Mouse (Mus musculus) adrenal gland (tissue): ENCODE measurements around the gene Plekhn1.

Experiments
- intact Hi-C: fragments of 180-260 bp; cut with DNase I; formaldehyde crosslinking; loops from one replicate; pipeline ENCODE4 v1.15.1; 2025

Plekhn1 gene

DNA sequence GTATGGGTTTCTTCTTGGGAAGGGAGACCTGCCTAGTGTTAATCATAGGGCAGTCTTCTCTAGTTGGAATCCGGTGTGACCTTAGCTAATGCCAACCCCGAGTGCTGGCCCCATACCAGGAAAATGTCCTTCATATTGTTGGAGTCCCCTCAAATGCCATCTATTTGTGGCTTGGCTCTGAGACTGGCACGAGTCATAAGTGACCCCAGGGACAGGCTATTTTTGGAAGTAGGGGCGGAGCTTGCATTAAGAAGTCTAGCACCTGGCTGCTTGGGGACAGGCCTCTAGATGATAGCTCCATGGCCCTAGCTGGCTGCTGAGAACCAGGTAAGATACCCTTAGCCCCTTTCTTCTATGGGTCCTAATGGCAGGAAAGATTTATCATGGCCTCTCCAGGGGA, 19.0 kb downstream of the Plekhn1 start, which contains the start of gene Perm1:
TSS of gene Perm1 (plus strand) at position 220 of the 400 bp plus-strand sequence.
- intact Hi-C loops: no loop called here

DNA sequence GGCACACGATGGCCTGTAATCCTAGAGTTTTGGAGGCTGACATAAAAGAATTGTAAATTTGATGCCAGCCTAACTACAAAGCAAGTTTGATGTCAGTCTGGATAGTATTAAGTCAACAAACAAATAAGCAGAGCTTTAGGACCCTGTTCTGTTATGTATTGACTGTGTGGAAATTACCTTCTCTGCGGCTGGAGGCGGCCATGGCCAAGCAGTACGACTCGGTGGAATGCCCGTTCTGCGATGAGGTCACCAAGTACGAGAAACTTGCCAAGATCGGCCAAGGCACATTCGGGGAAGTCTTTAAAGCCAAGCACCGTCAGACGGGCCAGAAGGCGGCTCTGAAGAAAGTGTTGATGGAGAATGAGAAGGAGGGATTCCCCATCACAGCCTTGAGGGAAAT, 21.5 kb downstream of the Plekhn1 start:
- intact Hi-C loops: no loop called here

DNA sequence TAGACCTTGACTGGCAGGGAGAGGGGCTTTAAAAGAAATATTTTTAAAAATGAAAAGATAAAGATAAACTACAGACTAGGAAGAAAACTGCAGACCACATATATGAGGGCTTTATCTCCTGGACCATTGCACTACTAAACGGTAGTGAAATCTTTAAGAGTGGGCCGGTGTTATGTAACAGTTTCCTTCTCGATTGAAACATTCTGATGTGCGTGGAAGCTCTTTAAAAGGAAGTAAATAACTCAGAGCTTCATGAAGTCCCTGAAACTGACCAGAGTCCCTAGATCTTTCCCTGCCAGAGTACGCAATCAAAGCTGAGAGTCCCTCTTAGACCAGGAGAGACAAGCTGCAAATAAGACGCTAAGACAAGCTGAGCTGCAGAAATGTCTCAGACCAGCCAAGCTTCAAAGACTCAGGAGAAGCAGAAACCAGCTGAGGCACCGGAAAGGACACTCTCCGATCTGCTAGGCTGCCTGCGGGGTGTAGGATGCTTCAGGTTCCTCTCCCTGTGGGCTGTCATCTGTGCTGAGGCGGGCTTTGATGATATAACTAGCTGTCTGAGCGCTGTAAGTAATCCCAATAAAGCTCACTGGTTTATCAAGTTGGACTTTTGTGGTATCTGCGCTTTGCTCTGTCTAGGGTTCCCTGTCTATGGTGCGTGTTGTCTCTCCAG, 24.6 kb downstream of the Plekhn1 start:
- intact Hi-C loops: no loop called here

DNA sequence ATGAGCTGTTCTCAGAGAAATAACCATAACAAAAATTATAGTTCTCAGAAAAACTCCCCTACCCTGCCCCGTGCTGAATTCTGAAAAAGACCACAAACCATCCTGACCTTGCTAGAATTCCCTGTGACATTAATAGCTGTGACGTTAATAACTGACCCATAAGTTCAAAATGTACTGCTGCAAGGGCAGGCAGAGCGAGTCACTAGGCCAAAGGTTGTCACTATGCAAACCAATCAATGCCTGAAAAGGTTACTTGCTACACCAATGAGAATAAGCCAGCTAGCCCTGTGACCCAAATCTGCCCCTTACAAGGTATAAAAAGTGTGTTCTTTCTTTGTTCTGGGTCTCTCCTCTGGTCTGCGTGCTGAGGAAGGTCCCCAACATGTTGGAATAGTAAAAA, 25.8 kb downstream of the Plekhn1 start:
- intact Hi-C loops: no loop called here

DNA sequence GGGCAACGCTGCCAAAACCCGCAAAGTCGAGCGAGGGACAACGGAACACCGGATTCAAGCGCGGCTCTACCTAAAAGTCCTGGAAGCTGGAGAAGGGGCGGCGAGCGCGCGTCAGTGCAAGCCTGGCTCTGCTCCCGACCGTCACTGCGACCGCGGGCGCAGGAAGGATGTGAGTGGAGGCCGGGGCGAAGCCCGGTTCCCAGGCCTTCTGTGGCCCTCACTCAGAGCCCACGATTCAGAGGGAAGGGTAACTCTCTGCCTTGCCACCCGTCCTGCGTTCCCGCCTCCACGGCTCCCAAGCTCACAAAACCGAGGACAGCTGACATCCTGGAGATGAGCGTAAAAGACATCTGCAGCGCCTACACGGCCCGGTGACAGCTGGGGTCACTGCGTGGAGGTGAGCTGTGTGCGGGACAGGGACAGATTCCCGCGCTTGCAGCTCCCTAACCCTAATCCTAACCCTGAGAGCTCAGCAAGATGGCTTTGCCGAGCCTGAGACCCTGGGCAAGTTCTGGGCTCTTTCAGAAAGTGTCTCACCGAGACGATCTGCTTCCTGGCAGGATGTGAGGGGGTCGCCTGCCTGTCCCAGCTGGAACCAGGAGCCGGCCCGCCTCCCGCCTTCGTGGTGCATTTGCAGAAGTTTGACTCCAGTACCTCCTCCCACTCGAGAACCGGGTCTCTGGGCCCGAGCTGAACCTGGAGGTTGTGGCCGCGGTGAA, 31.1 kb downstream of the Plekhn1 start:
- intact Hi-C loops: no loop called here

DNA sequence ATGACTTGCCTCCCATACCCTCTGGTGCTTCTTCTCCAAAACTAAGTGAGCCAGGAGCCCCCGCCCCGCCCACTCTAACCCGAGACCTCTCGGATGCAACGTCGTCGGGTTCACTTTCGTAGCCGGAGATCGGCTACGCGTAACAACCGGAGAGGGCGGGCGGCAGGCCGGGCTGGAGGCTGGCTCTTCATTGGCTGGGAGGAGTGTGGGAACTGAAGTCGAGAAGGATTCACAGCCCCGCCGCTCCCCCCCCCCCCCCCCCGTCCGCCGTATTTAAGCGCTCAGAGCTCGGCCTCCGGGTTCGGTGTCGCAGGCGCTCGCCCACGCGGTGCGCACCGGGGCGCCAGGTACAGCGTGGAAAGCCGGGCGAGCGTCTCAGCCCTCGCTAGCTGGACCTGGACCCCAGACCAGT, 31.6 kb downstream of the Plekhn1 start, which contains the start of gene AW011738:
TSS of gene AW011738 (plus strand) at position 304 of the 412 bp plus-strand sequence.
- intact Hi-C loops: no loop called here

DNA sequence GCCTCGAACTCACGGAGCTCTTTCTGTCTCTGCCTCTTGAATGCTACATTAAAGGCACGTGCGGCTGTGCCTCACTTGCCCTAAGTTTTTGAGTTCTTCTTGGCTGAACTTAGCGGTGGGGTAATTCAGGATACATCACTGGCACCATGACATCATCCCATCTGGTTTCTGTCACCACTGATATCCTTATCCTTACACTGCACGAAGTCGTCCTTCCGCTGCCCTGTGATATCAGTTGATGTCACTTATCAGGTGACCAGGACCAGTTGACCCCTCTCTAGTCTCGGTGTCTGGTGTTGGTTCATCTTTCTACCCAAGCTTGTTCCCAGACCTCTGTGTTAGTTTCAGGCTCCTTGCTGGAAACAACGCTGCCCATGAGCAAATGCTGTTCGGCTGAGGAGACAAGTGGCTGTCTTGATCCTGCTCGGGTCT, 32.2 kb downstream of the Plekhn1 start:
- intact Hi-C loops: no loop called here

DNA sequence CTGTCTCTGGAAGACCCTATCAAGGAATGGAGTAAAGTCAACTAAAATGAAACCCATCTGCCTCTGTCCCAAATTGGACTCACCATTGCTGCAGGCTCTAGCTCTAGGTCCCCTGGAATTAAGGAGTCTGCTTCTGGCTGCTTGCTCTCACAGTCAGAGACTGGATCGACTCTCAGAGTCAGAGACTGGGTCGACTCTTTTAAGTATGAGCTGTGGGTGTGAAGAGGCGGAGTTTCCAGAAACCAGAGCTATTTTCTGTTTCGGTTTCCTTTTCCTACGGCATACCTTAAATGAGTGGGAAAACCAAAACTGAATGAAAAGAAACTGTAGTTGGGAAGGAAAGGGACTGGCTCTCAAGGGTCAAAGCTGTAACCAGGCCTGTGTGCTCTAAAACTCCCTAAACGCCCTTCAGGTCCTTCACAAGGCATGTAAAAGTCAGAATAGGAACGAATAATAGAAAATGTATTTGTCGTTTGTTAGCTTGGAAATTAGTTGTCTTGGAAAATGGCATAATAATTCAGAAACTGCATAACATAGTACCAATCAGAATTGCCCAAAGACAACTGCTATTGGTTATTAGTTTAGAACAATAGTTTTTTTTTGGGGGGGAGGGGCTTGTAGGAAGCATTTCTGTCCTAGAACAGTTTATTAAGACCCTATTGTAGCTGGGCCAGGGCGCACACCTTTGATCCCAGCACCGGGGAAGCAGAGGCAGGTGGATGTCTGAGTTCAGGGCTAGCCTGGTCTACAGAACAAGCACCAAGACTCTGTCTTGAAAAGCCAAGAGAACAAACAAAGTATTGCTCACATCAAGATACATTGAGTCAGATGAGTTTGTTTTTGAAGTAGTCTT, 33.8 kb downstream of the Plekhn1 start, which contains the start of gene Isg15:
TSS of gene Isg15 (minus strand) at position 196 of the 853 bp plus-strand sequence.
- intact Hi-C loops: no loop called here

DNA sequence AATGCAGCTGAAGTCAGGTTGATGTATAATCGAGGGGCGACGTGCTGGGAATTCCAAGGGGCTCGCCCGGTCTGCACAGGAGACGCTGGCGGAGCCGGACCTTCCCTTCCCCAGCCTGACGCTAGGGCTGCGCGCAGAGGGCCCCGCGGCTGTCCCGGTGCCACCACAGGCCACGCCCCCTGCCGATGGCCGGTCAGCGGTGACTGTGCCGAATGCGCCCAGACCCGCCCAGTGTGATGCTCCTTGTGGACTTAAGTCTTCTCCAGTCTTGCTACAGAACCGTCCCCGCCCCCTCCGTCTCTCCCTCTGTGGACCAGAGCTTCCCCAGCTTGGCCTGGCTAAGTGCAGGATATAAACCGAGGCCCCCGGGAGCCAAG, 36.8 kb downstream of the Plekhn1 start:
- intact Hi-C loops: no loop called here

DNA sequence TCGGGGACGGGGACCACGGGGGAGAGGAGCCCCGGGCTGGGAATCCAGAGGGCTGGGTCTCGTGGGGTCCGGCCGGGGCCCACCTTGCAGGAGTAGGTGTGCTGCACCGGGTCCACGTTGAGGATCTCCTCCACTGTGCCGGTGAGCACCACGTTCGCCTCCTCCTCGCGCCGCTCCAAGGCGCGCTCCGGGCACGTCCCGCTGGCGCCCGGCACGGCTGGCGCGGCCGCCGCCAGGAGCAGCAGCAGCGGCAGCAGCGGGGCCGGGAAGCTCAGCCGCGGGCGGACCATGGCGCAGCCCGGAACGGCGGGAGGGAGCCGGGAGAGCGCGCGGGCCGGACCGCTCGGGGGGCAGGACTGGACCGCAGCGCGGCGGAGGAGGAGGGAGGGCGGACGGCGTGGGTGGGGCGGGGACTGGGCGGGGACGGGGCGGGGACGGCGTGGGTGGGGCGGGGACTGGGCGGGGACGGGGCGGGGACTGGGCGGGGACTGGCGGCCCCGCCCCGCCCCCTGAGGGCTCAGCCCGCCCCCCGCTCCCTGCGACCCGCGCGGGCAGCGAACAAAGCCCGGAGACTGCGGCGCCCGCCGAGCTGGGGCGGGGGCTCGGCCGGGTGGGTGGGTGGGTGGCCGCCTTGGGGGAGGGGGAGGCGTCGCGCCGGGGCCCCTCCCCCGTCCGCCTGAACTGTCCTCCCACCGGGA, 37.4 kb downstream of the Plekhn1 start, which contains the start of gene Agrn:
TSS of gene Agrn (minus strand) at position 358 of the 698 bp plus-strand sequence.
- intact Hi-C loops: no loop called here

DNA sequence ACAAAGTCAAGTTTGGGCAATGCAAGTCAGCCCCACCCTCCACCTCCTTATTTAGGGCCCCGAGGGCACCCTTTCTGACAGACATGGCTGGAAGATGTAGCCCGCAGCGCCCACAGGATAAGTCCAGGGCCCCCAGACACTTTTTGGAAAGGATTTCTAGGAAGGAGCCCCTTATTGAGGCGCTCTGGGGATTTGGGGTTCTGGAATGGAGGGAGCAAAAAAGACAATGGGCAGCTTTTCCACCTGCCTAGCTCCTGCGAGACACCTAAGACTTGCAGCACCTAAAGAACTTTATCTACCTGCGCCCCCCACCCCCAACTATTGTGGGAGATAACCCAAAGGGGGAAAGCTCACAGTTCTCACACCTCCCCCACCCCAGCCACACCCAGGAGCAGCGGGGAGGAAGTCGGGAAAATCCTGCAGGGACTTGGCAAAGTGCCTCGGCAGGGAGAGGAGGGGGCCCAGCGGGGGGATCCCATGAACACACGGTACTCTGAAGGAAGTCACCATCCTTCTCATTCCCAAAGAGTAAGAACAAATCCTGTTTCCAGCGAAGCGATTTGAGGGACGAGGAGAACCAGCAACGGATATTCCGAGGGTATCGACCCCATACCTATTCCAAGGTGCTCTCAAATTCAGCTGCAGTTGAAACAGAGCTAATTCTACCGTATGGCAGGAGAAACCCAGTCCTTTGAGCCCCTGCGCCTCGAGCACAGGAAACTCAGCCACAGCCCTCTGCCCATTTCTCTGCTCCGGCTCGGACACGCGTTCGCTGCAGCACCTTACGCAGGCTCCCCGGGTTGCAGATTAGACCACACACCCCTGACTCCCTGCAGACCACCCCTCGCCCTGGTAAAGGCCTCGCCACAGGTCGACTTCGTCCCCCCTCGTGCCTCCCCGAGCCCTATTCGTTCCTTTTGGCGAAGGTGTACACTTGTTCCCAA, 38.5 kb downstream of the Plekhn1 start:
- intact Hi-C loops: no loop called here

DNA sequence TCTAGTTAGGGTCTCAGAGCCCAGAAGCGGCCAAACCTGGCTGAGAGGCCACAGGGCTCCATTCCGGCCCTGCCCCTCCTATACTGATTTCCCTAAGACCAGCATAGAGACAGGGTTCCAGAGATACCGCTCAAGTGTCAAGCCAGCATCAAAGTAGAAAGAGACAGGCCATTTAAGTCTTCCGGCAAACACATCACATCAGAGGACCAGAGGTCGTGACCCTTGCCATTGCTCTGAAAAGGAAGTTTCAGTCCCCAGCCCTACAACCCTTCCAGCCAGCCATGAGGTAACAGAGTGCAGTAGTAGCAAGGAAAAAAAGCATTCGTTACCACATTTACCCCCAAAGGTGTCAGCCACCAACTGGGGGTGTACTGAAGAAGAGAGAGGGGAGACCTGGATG, 40.3 kb downstream of the Plekhn1 start:
- intact Hi-C loops: no loop called here

DNA sequence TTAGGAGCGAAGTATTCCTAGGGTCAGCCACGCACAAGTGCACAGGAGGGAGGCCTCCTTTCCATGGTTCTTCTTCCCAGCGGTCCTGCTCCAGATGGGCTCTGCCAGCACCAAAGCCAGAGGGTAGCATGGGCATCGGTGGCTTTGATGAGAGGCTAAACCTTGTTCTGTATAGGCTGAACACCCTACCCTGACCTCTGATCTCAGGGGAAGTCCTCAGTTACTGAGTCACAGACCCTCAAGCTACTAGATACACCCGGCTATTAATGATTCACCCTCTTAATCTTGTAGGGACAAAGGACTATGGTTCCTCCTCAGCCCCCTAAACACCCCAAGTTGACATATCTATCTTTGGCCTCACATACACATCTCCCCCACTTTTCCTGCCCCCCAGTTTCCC, 40.8 kb downstream of the Plekhn1 start:
- intact Hi-C loops: no loop called here

DNA sequence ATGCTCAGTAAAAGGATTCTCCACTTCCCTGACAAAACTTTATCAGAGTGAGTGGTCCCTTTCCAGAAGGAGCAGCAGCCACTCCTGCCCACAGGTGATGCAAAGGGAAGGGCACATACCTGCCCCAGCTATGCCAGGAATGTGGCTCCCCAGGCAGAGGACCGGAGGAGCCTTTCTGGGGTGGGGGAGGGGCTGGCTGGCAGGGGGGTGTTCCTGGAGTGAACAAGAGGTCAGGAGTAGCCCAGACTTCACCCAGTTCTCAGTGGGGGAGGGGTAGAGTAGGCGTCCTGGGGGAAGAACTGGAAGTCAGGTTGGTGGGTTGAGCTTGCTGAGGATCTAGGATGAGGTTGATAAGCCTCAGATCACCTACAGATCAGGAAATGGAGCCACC, 41.5 kb downstream of the Plekhn1 start:
- intact Hi-C loops: no loop called here

DNA sequence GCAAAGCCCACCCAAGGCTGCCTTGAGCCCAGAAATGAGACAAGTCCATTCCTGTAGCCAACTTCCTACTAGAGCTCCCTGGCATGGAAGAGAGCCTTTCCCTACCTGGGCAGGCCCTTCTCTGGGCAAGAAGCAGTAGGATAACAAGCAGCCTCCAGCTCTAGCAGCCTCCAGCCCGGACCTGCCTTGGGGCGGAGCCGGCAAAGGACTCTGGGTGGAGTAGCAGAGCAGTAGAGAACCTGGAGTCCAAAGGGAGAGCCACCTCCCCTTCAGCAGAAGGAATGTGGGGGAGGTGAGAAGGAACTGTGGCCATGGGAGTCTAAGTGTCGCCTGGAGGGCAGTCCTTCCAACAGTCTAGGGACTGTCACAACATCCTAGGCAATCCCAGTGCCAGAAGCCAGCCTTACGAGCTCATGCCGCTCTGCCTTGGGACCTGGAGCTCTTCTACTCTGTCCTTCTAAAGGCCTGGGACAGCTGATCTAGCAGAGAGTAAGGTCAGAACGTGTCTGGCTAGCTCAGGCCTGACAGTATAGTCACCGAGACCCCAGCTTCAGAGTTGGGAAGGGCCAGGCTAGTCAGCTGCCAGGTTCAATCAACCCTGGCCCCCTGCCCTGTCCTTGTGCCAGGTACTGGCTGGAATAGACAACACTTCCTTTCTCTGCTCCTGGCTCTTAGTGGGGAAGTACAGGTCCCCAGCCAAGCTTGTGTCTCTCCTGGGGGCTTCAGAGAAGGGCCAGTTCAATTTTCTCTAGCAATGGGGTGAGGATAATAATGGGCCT, 42.0 kb downstream of the Plekhn1 start:
- intact Hi-C loops: no loop called here

DNA sequence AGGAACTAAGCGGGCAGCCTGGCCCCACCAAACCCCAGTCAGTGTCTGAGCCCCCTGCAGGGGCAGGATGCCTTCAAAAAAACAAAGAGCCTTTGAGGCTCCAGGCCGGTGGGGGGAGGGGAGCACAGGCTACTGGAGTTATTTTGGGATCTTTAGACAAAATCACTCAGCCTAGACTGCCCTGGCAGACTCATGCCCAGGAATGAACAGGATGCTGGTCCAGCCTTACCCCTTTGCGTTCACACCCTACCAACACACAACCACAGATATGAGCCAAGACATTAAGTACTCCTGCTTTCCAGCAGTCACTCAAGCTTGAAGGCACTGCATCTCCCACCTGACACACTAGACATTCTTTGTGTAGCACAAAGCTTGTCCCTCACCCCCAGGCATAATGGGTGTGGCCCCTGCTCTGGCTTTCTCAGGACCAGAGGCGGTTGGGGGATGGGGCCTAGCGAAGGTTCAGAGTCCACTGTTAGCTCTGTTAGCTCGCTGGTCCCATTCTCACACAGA, 45.8 kb downstream of the Plekhn1 start:
- intact Hi-C loops: no loop called here

DNA sequence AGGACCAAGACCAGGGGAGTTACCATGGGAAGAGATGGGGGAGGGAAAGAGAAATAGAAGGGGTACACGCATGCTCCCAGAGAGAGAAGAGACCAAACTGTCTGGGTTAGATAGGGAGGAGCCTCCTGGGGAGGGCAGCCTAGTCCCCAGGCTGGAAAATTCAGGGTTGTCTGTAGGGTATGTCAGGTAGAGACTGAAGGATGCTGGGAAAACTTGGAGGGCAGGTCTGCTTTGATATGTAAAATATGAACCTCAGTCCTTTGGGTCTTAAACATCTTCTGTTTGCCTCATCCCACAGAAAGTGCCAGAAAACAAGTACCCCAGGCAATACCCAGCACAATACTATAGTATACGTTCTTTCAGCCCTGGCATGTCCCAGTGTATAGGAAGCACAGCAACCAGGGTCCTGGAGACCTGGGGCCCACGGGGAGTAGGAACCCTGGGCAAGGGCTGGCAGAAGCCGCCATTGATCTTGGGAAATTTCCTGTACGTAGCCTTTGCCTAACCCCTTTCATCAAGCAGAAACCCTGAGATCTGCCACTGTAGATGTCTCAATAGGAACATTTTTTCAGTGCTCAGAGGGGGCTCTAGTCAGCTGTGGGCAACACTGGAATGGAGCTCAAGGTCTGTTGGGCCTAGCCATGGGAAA, 46.4 kb downstream of the Plekhn1 start:
- intact Hi-C loops: no loop called here
